In genomic region chr10:67646659-67647559, GRCm38 (mm10) we compare ENCODE assay signal across 8 mouse cellular contexts.
DNase-seq lines count a peak whose midpoint lies in the region; ATAC-seq and TF ChIP-seq lines count a peak whose summit lies in the region.

No protein-coding gene starts in this region.

- H3K9ac ChIP-seq in forebrain, embryonic 15.5 days (replicated peaks): 0 out of 2 replicates have a peak overlapping the region, but pooled peaks have one; percentile 18
- peak overlapping the region; percentile 40; the same call in 1 of the 2 replicates for H3K9ac ChIP-seq in limb, embryonic 14.5 days (ENCODE audit: low read depth, low read length, severe bottlenecking)
- no peak overlapping the region for H3K9ac ChIP-seq in neural tube, embryonic 12.5 days

- no peaks in the 10 kb centered on the region for H3K36me3 ChIP-seq in forebrain, embryonic 15.5 days
- H3K36me3 ChIP-seq in limb, embryonic 14.5 days (ENCODE audit: control insufficient read depth, insufficient read depth, low read length): no peaks in the 10 kb centered on the region
- H3K36me3 ChIP-seq in neural tube, embryonic 12.5 days: no peaks in the 10 kb centered on the region

- no peak for TF ChIP-seq POLR2A in limb, embryonic 14.5 days (IDR thresholded peaks at IDR 0.05; ENCODE audit: borderline replicate concordance, extremely low read depth, insufficient read depth, insufficient read length)

- H3K9me3 ChIP-seq in forebrain, embryonic 15.5 days: no peaks in the 10 kb centered on the region
- H3K9me3 ChIP-seq in limb, embryonic 14.5 days (ENCODE audit: control insufficient read depth, low read length): no peaks in the 10 kb centered on the region
- H3K9me3 ChIP-seq in neural tube, embryonic 12.5 days: no peaks in the 10 kb centered on the region

- 9% methylated on average over 14 of the region's 14 CpGs for WGBS in forebrain, embryonic 15.5 days
- 11% methylated on average over 14 of the region's 14 CpGs for WGBS in limb, embryonic 14.5 days
- 4% methylated on average over 14 of the region's 14 CpGs for WGBS in neural tube, embryonic 12.5 days

- no peak overlapping the region for H3K27ac ChIP-seq in forebrain, embryonic 15.5 days (replicated peaks)
- no peak overlapping the region for H3K27ac ChIP-seq in limb, embryonic 14.5 days (replicated peaks; ENCODE audit: low read depth, low read length)
- H3K27ac ChIP-seq in neural tube, embryonic 12.5 days: no peak overlapping the region

- ATAC-seq in forebrain, embryonic 15.5 days (replicated peaks): 0 out of 2 replicates have a peak, but pooled peaks have one; percentile 67
- ATAC-seq in limb, embryonic 14.5 days (ENCODE audit: low FRiP score, low read depth): peak; percentile 47
- peak; percentile 61; the same call in 1 of the 2 replicates for ATAC-seq in neural tube, embryonic 12.5 days (ENCODE audit: low FRiP score, low read depth)

- H3K4me2 ChIP-seq in forebrain, embryonic 15.5 days (replicated peaks): peak overlapping the region; percentile 38
- peak overlapping the region; percentile 47 for H3K4me2 ChIP-seq in limb, embryonic 14.5 days (replicated peaks; ENCODE audit: low read depth, low read length, severe bottlenecking)
- H3K4me2 ChIP-seq in neural tube, embryonic 12.5 days (replicated peaks): peak overlapping the region; percentile 57

- peak; percentile 23 to 27 for DNase-seq in heart, adult 18-20 months
- DNase-seq in heart, adult 9 months (ENCODE audit: low spot score in 2 of 2): no peak
- DNase-seq in MN1 (ENCODE audit: low spot score) (peak; percentile 15), adipocyte (ENCODE audit: low spot score) (no peak)
- no peak for DNase-seq in limb, embryonic 14.5 days (ENCODE audit: low spot score)
- no peak for DNase-seq in adrenal gland, postnatal 4 days (ENCODE audit: low spot score in 2 of 2)

- H3K4me3 ChIP-seq in forebrain, embryonic 15.5 days: peak overlapping the region; percentile 17
- H3K4me3 ChIP-seq in limb, embryonic 14.5 days (replicated peaks; ENCODE audit: low read length): peak overlapping the region; percentile 15
- H3K4me3 ChIP-seq in neural tube, embryonic 12.5 days: no peak overlapping the region

- peaks cover 12% of the 10 kb centered on the region; the same call in 1 of the 2 replicates for H3K4me1 ChIP-seq in forebrain, embryonic 15.5 days
- H3K4me1 ChIP-seq in limb, embryonic 14.5 days (ENCODE audit: control insufficient read depth, insufficient read depth, low read length): peaks cover 11% of the 10 kb centered on the region
- H3K4me1 ChIP-seq in neural tube, embryonic 12.5 days: peaks cover 13% of the 10 kb centered on the region

- H3K27me3 ChIP-seq in forebrain, embryonic 15.5 days: 0 out of 2 replicates have a peak, but pooled peaks cover 3% of the 10 kb centered on the region
- H3K27me3 ChIP-seq in limb, embryonic 14.5 days (ENCODE audit: control insufficient read depth, insufficient read depth, low read length): no peaks in the 10 kb centered on the region
- H3K27me3 ChIP-seq in neural tube, embryonic 12.5 days (replicated peaks): no peaks in the 10 kb centered on the region

Comparison
In these comparisons a context has a peak if more than half of its experiments do, and no peak if none do; other contexts are left out.
1. DNase-seq: peak in heart, adult 18-20 months (2 of 2) and MN1 (single experiment); none in heart, adult 9 months (0 of 2), limb, embryonic 14.5 days (single experiment), adrenal gland, postnatal 4 days (0 of 2) and adipocyte (single experiment).
2. Peak in every context shown above with its lines, with median percentiles within 50 percentile points of each other: ATAC-seq and H3K4me2 ChIP-seq.